Mouse (Mus musculus) kidney, postnatal 25 days (tissue): ENCODE data around the gene Smarce1.

ENCODE experiments used
- DNase-seq, 2 experiments: peaks; one replicate each; pipeline ENCODE4 v3.0.0; 2021; ENCODE audit warnings: mixed read lengths in 2 of 2

Smarce1 gene

GRCm38 (mm10) chr11:99168030-99168474, 62.8 kb downstream of the Smarce1 start:
- DNase-seq, result no peak

GRCm38 (mm10) chr11:99167576-99167975, 63.2 kb downstream of the Smarce1 start:
- no peak for DNase-seq

DNA sequence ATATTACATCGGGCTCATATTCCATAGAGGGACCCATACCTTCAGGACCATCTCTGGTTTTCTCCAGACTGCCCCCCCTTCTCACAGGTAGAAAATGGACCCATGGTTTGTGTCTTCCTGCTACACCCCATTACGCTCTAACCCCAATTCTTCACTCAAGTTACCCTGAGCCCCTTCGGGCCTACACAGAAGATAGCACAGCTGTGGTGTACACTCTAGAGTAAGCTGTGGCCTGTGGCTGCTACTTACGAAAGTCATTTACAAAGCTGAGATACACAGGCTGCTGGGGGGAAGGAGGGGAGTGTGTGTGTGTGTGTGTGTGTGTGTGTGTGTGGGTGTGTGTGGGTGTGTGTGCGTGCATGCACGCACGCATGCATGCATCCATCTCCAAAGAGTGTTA, 64.6 kb downstream of the Smarce1 start:
- no peak for DNase-seq

- DNase-seq, result no peak
Observed at GRCm38 (mm10) chr11:99165031-99165752, 65.6 kb downstream of the Smarce1 start.

- no peak for DNase-seq
Observed at GRCm38 (mm10) chr11:99162972-99163686, 67.7 kb downstream of the Smarce1 start.

GRCm38 (mm10) chr11:99161648-99162047, 69.2 kb downstream of the Smarce1 start:
- DNase-seq, result no peak

GRCm38 (mm10) chr11:99160228-99160627, 70.6 kb downstream of the Smarce1 start:
- DNase-seq, result no peak
